Mouse (Mus musculus) liver, postnatal 0 days (tissue): ENCODE measurements around the gene Igsf3.

Experiments used
- CTCF ChIP-seq: sonication (generic); IDR thresholded peaks from 2 replicates; pipeline ENCODE4 v1.5.1; 2016; ENCODE audit warnings: antibody characterized with exemption, low read depth
- EP300 ChIP-seq: IDR thresholded peaks from 2 replicates; pipeline ENCODE4 v1.6.1; 2016; ENCODE audit warnings: antibody characterized with exemption, low read depth, mild to moderate bottlenecking

- no peak for TF ChIP-seq CTCF
- no peak for TF ChIP-seq EP300
Measured at GRCm38 (mm10) chr3:101389566-101389965, 12.7 kb downstream of the Igsf3 start.
